In genomic region chr1:90603561-90603887, GRCm38 (mm10) we compare ENCODE assay signal across 8 mouse cellular contexts. TPM values are rescaled to one million over a fixed set of nuclear protein-coding genes. Genes with fewer than 3 reads are reported as not detected.
DNase-seq lines count a peak whose midpoint lies in the region; ATAC-seq lines count a peak whose summit lies in the region.

No protein-coding gene starts in this region.

- peaks cover 21% of the 10 kb centered on the region for H3K36me3 ChIP-seq in kidney, embryonic 16.5 days (ENCODE audit: insufficient read depth, low read length)
- peaks cover 17% of the 10 kb centered on the region for H3K36me3 ChIP-seq in hindbrain, embryonic 16.5 days (ENCODE audit: control insufficient read depth, insufficient read depth, low read length)
- peaks cover 12% of the 10 kb centered on the region for H3K36me3 ChIP-seq in midbrain, embryonic 16.5 days (ENCODE audit: control insufficient read depth, insufficient read depth, low read length)

- under 1% methylated on average over 26 of the region's 26 CpGs for WGBS in kidney, embryonic 16.5 days
- WGBS in hindbrain, embryonic 16.5 days = under 1% methylated on average over 26 of the region's 26 CpGs
- 2% methylated on average over 25 of the region's 26 CpGs for WGBS in midbrain, embryonic 16.5 days

- peak overlapping the region; percentile 87 for H3K4me3 ChIP-seq in kidney, embryonic 16.5 days (ENCODE audit: low read length)
- peak overlapping the region; percentile 86 for H3K4me3 ChIP-seq in brown adipose tissue, adult 24 weeks (ENCODE audit: insufficient read depth, low read depth, low read length)
- H3K4me3 ChIP-seq in hindbrain, embryonic 16.5 days (ENCODE audit: low read length) = peak overlapping the region; percentile 94
- peak overlapping the region; percentile 90 for H3K4me3 ChIP-seq in midbrain, embryonic 16.5 days (ENCODE audit: low read depth, low read length)

- DNase-seq in kidney, adult 11 months = no peak
- DNase-seq in frontal cortex, postnatal 36 days (ENCODE audit: low spot score in 2 of 2) = no peak
- DNase-seq in adrenal gland, postnatal 10 days = no peak
- DNase-seq in urinary bladder, postnatal 14 days (ENCODE audit: low spot score) = no peak

- peak overlapping the region; percentile 79 for H3K4me2 ChIP-seq in kidney, embryonic 16.5 days (replicated peaks; ENCODE audit: low read depth, low read length)
- H3K4me2 ChIP-seq in hindbrain, embryonic 16.5 days (ENCODE audit: low read length) = peak overlapping the region; percentile 84
- H3K4me2 ChIP-seq in midbrain, embryonic 16.5 days (ENCODE audit: low read length) = peak overlapping the region; percentile 80

- H3K27ac ChIP-seq in kidney, embryonic 16.5 days (ENCODE audit: low read length) = peak overlapping the region; percentile 54; the same call in 1 of the 2 replicates
- H3K27ac ChIP-seq in brown adipose tissue, adult 24 weeks (replicated peaks; ENCODE audit: low read depth, low read length) = 0 out of 2 replicates have a peak overlapping the region, but pooled peaks have one; percentile 27
- H3K27ac ChIP-seq in hindbrain, embryonic 16.5 days (ENCODE audit: low read depth, low read length) = peak overlapping the region; percentile 70
- H3K27ac ChIP-seq in midbrain, embryonic 16.5 days (ENCODE audit: low read length) = peak overlapping the region; percentile 70

- peaks cover 6% of the 10 kb centered on the region for H3K4me1 ChIP-seq in kidney, embryonic 16.5 days (ENCODE audit: insufficient read depth, low read length)
- H3K4me1 ChIP-seq in brown adipose tissue, adult 24 weeks (ENCODE audit: control insufficient read depth, insufficient read depth, insufficient read length, low read length) = peaks cover 8% of the 10 kb centered on the region
- peaks cover 8% of the 10 kb centered on the region for H3K4me1 ChIP-seq in hindbrain, embryonic 16.5 days (ENCODE audit: control insufficient read depth, insufficient read depth, low read depth, low read length)
- H3K4me1 ChIP-seq in midbrain, embryonic 16.5 days (ENCODE audit: control insufficient read depth, insufficient read depth, low read length) = peaks cover 11% of the 10 kb centered on the region

- H3K9ac ChIP-seq in kidney, embryonic 16.5 days (replicated peaks; ENCODE audit: low read length) = peak overlapping the region; percentile 90
- peak overlapping the region; percentile 83 for H3K9ac ChIP-seq in hindbrain, embryonic 16.5 days (ENCODE audit: low read depth, low read length)
- peak overlapping the region; percentile 88 for H3K9ac ChIP-seq in midbrain, embryonic 16.5 days (ENCODE audit: low read depth, low read length)

- no peaks in the 10 kb centered on the region for H3K27me3 ChIP-seq in kidney, embryonic 16.5 days (ENCODE audit: insufficient read depth, low read length)
- no peaks in the 10 kb centered on the region; the same call in none of the 2 replicates for H3K27me3 ChIP-seq in hindbrain, embryonic 16.5 days (replicated peaks; ENCODE audit: control insufficient read depth, insufficient read depth, low read length)
- H3K27me3 ChIP-seq in midbrain, embryonic 16.5 days (ENCODE audit: control insufficient read depth, insufficient read depth, low read depth, low read length) = peaks cover 2% of the 10 kb centered on the region

- no peaks in the 10 kb centered on the region for H3K9me3 ChIP-seq in kidney, embryonic 16.5 days (ENCODE audit: low read length)
- no peaks in the 10 kb centered on the region for H3K9me3 ChIP-seq in hindbrain, embryonic 16.5 days (ENCODE audit: control insufficient read depth, low read length)
- no peaks in the 10 kb centered on the region for H3K9me3 ChIP-seq in midbrain, embryonic 16.5 days (replicated peaks; ENCODE audit: control insufficient read depth, low read length, poor library complexity, severe bottlenecking)

- ATAC-seq in kidney, embryonic 16.5 days (ENCODE audit: low FRiP score, low TSS enrichment) = peak; percentile 58; the same call in 1 of the 2 replicates
- peak; percentile 81 for ATAC-seq in hindbrain, embryonic 16.5 days
- ATAC-seq in midbrain, embryonic 16.5 days = peak; percentile 81

RNA-seq across cellular contexts. Expression of gene Cops8, which starts 0.7 kb away (rescaled TPM):
- 149 and 152 TPM in 2 replicates for polyA plus RNA-seq in kidney, embryonic 16.5 days (2015; fragmentation: Nextera tagmentation; extraction: Ambion mirVana)
- 48.4 and 61.4 TPM in 2 replicates for polyA plus RNA-seq in brown adipose tissue, adult 24 weeks (2012; ENCODE audit: insufficient read depth, insufficient read length, missing spikeins)
- polyA plus RNA-seq in hindbrain, embryonic 16.5 days (2015; fragmentation: Nextera tagmentation; extraction: Ambion mirVana) = 159 and 165 TPM in 2 replicates
- polyA plus RNA-seq in midbrain, embryonic 16.5 days (2015; fragmentation: Nextera tagmentation; extraction: Ambion mirVana) = 164 and 187 TPM in 2 replicates
- total RNA-seq in adrenal gland, postnatal 10 days (2021) = 10 to 100 TPM; 67.0 to 71.7 TPM
